Mouse (Mus musculus) myocyte (in vitro differentiated cells): ENCODE measurements around the gene Gpr156.

Source experiments
- MAX ChIP-seq: IDR thresholded peaks from one replicate; pipeline ENCODE4 v1.6.1; 2011; ENCODE audit warnings: low read depth, mild to moderate bottlenecking, control low read depth
- POLR2A ChIP-seq: IDR thresholded peaks from one replicate; pipeline ENCODE4 v1.6.1; 2011; ENCODE audit warnings: low read depth, mild to moderate bottlenecking, control low read depth, moderate library complexity; ENCODE audit not compliant: insufficient read length
- POLR2AphosphoS2 ChIP-seq: IDR thresholded peaks from one replicate; pipeline ENCODE4 v1.6.1; 2011; ENCODE audit warnings: low read depth, control low read depth; ENCODE audit not compliant: insufficient read length
- TCF12 ChIP-seq: IDR thresholded peaks from one replicate; pipeline ENCODE4 v1.6.1; 2011; ENCODE audit warnings: mild to moderate bottlenecking, control low read depth; ENCODE audit not compliant: poor library complexity, insufficient read depth, severe bottlenecking
- TCF3 ChIP-seq: IDR thresholded peaks from one replicate; pipeline ENCODE4 v1.6.1; 2011; ENCODE audit warnings: low read depth, control low read depth; ENCODE audit not compliant: insufficient read length
- USF1 ChIP-seq: IDR thresholded peaks from one replicate; pipeline ENCODE4 v1.6.1; 2011; ENCODE audit warnings: low read depth, mild to moderate bottlenecking, control low read depth, moderate library complexity

DNA sequence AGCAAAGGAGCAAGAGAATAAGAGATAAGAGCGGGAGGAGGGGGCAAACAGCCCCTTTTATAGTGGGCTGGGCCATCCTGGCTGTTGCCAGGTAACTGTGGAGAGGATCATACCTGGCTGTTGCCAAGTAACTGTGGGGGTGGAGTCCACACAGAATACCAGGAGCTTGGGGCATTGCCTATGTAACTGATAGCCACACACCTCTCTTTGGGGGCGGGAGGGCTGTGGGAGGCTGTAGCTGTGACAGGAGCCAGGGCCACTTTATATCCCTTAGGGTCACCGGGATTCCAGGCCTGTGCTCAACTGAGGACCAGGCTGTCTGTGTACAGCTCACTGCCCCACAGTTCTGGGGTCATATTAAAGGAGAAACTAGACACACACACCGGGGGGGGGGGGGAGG is 40.5 kb downstream of the Gpr156 start:
- TF ChIP-seq USF1 (no peak), POLR2A (no peak), MAX (no peak), POLR2AphosphoS2 (no peak), TCF3 (no peak), TCF12 (no peak)
